Mouse (Mus musculus): ENCODE data around the gene Fgfr2. TPM values are rescaled to one million over a fixed set of nuclear protein-coding genes. Genes with fewer than 3 reads are reported as not detected.

The Fgfr2 gene
- polyA plus RNA-seq, 1 experiment from 2014 or later = 93.4 TPM

DNA sequence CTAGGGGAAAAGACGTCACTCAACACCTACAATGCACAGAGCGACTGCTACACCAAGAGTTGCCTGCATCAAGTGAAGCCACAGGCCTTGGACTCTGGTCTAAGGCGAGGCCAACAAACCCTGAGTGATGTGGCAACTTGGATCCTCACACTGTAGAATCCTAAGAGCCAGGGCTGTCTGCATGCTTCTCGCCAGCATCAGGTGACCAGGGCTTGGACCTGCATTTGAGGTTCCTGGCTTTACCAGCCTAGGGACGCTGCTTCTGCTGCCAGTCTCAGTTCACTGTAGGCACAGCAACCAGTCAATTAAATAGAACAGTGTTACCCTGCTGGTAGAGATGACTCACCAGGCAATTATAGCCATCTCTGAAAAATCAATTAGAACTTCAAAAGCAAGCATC is 1011.4 kb downstream of the Fgfr2 start:
- no peaks in the 10 kb centered on the region for H3K27me3 ChIP-seq (ENCODE audit: control insufficient read depth, insufficient read depth, low read length)
- H3K9me3 ChIP-seq (replicated peaks; ENCODE audit: control insufficient read depth, low read length) = no peaks in the 10 kb centered on the region
- WGBS = 71% methylated on average over 5 of the region's 5 CpGs
- no peak overlapping the region for H3K4me2 ChIP-seq (ENCODE audit: low read depth, low read length)
- H3K27ac ChIP-seq (ENCODE audit: low read length) = no peak overlapping the region
- no peak overlapping the region for H3K4me3 ChIP-seq (replicated peaks; ENCODE audit: low read length)
- H3K9ac ChIP-seq (ENCODE audit: low read length) = no peak overlapping the region
- H3K4me1 ChIP-seq (ENCODE audit: control insufficient read depth, insufficient read depth, low read length) = no peaks in the 10 kb centered on the region
- no peak for ATAC-seq (ENCODE audit: insufficient read depth, low FRiP score)
- no peaks in the 10 kb centered on the region for H3K36me3 ChIP-seq (ENCODE audit: control insufficient read depth, insufficient read depth, low read length)

- ATAC-seq (ENCODE audit: insufficient read depth, low FRiP score) = no peak
- no peaks in the 10 kb centered on the region for H3K27me3 ChIP-seq (ENCODE audit: control insufficient read depth, insufficient read depth, low read length)
- 80% methylated on average over 3 of the region's 3 CpGs for WGBS
Measured at GRCm38 (mm10) chr7:132110308-132110707, 1012.8 kb downstream of the Fgfr2 start.

GRCm38 (mm10) chr7:132106891-132107290 is 1016.3 kb downstream of the Fgfr2 start:
- no peak overlapping the region for H3K27ac ChIP-seq (ENCODE audit: low read length)
- no peak for ATAC-seq (ENCODE audit: insufficient read depth, low FRiP score)
- no peak overlapping the region for H3K4me3 ChIP-seq (replicated peaks; ENCODE audit: low read length)
- H3K9ac ChIP-seq (ENCODE audit: low read length) = no peak overlapping the region
- H3K4me1 ChIP-seq (ENCODE audit: control insufficient read depth, insufficient read depth, low read length) = no peaks in the 10 kb centered on the region
- no peaks in the 10 kb centered on the region for H3K9me3 ChIP-seq (replicated peaks; ENCODE audit: control insufficient read depth, low read length)
- no peaks in the 10 kb centered on the region for H3K36me3 ChIP-seq (ENCODE audit: control insufficient read depth, insufficient read depth, low read length)
- H3K27me3 ChIP-seq (ENCODE audit: control insufficient read depth, insufficient read depth, low read length) = no peaks in the 10 kb centered on the region
- no peak overlapping the region for H3K4me2 ChIP-seq (ENCODE audit: low read depth, low read length)
- 83% methylated on average over 4 of the region's 4 CpGs for WGBS

More at GRCm38 (mm10) chr7:132110308-132110707, 1012.8 kb downstream of the Fgfr2 start:
- no peak overlapping the region for H3K4me2 ChIP-seq (ENCODE audit: low read depth, low read length)
- no peak overlapping the region for H3K27ac ChIP-seq (ENCODE audit: low read length)
- H3K4me1 ChIP-seq (ENCODE audit: control insufficient read depth, insufficient read depth, low read length) = no peaks in the 10 kb centered on the region
- H3K9me3 ChIP-seq (replicated peaks; ENCODE audit: control insufficient read depth, low read length) = no peaks in the 10 kb centered on the region
- no peaks in the 10 kb centered on the region for H3K36me3 ChIP-seq (ENCODE audit: control insufficient read depth, insufficient read depth, low read length)
- H3K9ac ChIP-seq (ENCODE audit: low read length) = no peak overlapping the region
- no peak overlapping the region for H3K4me3 ChIP-seq (replicated peaks; ENCODE audit: low read length)

- Histone ChIP-seq H3K27me3 (ENCODE audit: control insufficient read depth, insufficient read depth, low read length) (no peaks in the 10 kb centered on the region), H3K4me2 (ENCODE audit: low read depth, low read length) (no peak overlapping the region), H3K4me3 (replicated peaks; ENCODE audit: low read length) (no peak overlapping the region), H3K36me3 (ENCODE audit: control insufficient read depth, insufficient read depth, low read length) (no peaks in the 10 kb centered on the region), H3K27ac (ENCODE audit: low read length) (no peak overlapping the region), H3K9me3 (replicated peaks; ENCODE audit: control insufficient read depth, low read length) (no peaks in the 10 kb centered on the region), H3K9ac (ENCODE audit: low read length) (no peak overlapping the region), H3K4me1 (ENCODE audit: control insufficient read depth, insufficient read depth, low read length) (no peaks in the 10 kb centered on the region)
- ATAC-seq (ENCODE audit: insufficient read depth, low FRiP score) = no peak
- WGBS = 77% methylated on average over 4 of the region's 4 CpGs
Measured at GRCm38 (mm10) chr7:132105326-132105725, 1017.8 kb downstream of the Fgfr2 start.

DNA sequence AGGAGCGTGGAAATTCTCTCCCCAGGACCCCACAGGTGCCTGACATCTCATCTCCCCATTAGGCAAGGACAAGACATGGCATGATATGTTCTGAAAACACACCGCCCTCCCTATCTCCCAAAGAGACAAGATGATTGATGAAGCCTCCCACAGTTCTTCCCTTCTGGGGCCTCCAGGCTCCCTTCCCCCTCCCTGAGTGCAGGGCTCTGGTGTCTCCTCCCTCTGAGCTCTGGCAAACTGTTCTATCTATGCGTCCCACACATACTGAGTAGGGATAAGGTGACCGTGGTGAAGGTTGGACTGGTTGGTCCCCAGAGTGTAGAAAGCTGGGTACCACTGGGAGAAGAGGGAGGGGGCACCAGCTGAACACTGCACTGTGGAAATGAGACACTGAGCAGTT is 1024.7 kb downstream of the Fgfr2 start:
- Histone ChIP-seq H3K4me2 (ENCODE audit: low read depth, low read length) (no peak overlapping the region), H3K9me3 (replicated peaks; ENCODE audit: control insufficient read depth, low read length) (no peaks in the 10 kb centered on the region), H3K36me3 (ENCODE audit: control insufficient read depth, insufficient read depth, low read length) (no peaks in the 10 kb centered on the region), H3K4me1 (ENCODE audit: control insufficient read depth, insufficient read depth, low read length) (peaks cover 4% of the 10 kb centered on the region; the same call in 1 of the 2 replicates), H3K9ac (ENCODE audit: low read length) (no peak overlapping the region), H3K27me3 (ENCODE audit: control insufficient read depth, insufficient read depth, low read length) (no peaks in the 10 kb centered on the region), H3K27ac (ENCODE audit: low read length) (no peak overlapping the region), H3K4me3 (replicated peaks; ENCODE audit: low read length) (no peak overlapping the region)
- WGBS = 31% methylated on average over 4 of the region's 4 CpGs
- ATAC-seq (ENCODE audit: insufficient read depth, low FRiP score) = peak; percentile 40; the same call in 1 of the 2 replicates

DNA sequence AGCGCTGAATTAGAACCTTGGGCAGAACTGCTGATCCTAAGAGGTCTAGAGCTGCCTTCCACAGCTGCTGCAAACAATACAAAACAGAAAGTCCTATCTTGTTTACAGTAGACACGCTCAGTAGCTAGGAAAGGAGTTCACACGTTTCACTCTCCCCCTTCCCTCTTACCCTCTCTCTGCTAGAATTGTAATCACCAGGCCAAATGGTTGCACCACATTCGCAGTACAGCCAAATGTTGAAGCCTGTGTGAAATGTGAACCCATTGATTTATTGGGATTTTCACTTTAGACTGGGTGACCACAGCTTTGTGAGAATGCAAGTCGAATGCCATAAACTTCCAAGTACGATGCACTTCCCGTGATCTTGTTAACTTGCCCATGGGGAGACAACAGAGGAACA is 1028.5 kb downstream of the Fgfr2 start:
- Histone ChIP-seq H3K9ac (ENCODE audit: low read length) (no peak overlapping the region), H3K27me3 (ENCODE audit: control insufficient read depth, insufficient read depth, low read length) (no peaks in the 10 kb centered on the region), H3K4me3 (replicated peaks; ENCODE audit: low read length) (no peak overlapping the region), H3K4me2 (ENCODE audit: low read depth, low read length) (no peak overlapping the region), H3K27ac (ENCODE audit: low read length) (no peak overlapping the region), H3K4me1 (ENCODE audit: control insufficient read depth, insufficient read depth, low read length) (peaks cover 4% of the 10 kb centered on the region; the same call in 1 of the 2 replicates), H3K9me3 (replicated peaks; ENCODE audit: control insufficient read depth, low read length) (no peaks in the 10 kb centered on the region), H3K36me3 (ENCODE audit: control insufficient read depth, insufficient read depth, low read length) (no peaks in the 10 kb centered on the region)
- no peak for ATAC-seq (ENCODE audit: insufficient read depth, low FRiP score)
- WGBS = 51% methylated on average over 7 of the region's 7 CpGs

GRCm38 (mm10) chr7:132091551-132091950 is 1031.6 kb downstream of the Fgfr2 start:
- Histone ChIP-seq H3K27ac (ENCODE audit: low read length) (no peak overlapping the region), H3K4me3 (replicated peaks; ENCODE audit: low read length) (no peak overlapping the region), H3K4me2 (ENCODE audit: low read depth, low read length) (no peak overlapping the region), H3K9me3 (replicated peaks; ENCODE audit: control insufficient read depth, low read length) (no peaks in the 10 kb centered on the region), H3K36me3 (ENCODE audit: control insufficient read depth, insufficient read depth, low read length) (no peaks in the 10 kb centered on the region), H3K27me3 (ENCODE audit: control insufficient read depth, insufficient read depth, low read length) (no peaks in the 10 kb centered on the region), H3K4me1 (ENCODE audit: control insufficient read depth, insufficient read depth, low read length) (no peaks in the 10 kb centered on the region), H3K9ac (ENCODE audit: low read length) (no peak overlapping the region)
- 87% methylated on average over 7 of the region's 7 CpGs for WGBS
- no peak for ATAC-seq (ENCODE audit: insufficient read depth, low FRiP score)

DNA sequence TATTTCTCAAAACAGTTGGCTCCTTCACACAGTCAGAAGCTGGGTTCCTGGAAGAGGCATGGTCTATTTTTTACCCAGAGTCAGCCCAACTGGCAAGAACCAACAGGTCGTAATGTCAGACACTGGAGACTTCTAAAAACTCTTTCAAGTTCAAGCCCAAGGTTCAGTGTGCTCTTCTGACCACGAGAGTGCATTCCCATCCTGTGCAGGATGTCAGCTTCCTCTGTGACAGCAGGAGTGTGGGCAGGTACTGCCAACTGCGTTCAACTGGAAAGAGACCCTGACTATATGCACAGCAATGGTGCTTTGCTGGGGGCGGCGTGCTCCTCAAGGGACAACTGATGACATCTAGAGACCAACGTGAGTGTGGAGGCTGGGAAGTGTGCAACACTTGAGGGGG is 1034.5 kb downstream of the Fgfr2 start:
- no peaks in the 10 kb centered on the region for H3K27me3 ChIP-seq (ENCODE audit: control insufficient read depth, insufficient read depth, low read length)
- H3K27ac ChIP-seq (ENCODE audit: low read length) = no peak overlapping the region
- H3K4me2 ChIP-seq (ENCODE audit: low read depth, low read length) = no peak overlapping the region
- no peak overlapping the region for H3K9ac ChIP-seq (ENCODE audit: low read length)
- WGBS = 66% methylated on average over 6 of the region's 6 CpGs
- no peak for ATAC-seq (ENCODE audit: insufficient read depth, low FRiP score)
- no peaks in the 10 kb centered on the region for H3K4me1 ChIP-seq (ENCODE audit: control insufficient read depth, insufficient read depth, low read length)
- no peaks in the 10 kb centered on the region for H3K9me3 ChIP-seq (replicated peaks; ENCODE audit: control insufficient read depth, low read length)
- H3K36me3 ChIP-seq (ENCODE audit: control insufficient read depth, insufficient read depth, low read length) = no peaks in the 10 kb centered on the region
- no peak overlapping the region for H3K4me3 ChIP-seq (replicated peaks; ENCODE audit: low read length)

DNA sequence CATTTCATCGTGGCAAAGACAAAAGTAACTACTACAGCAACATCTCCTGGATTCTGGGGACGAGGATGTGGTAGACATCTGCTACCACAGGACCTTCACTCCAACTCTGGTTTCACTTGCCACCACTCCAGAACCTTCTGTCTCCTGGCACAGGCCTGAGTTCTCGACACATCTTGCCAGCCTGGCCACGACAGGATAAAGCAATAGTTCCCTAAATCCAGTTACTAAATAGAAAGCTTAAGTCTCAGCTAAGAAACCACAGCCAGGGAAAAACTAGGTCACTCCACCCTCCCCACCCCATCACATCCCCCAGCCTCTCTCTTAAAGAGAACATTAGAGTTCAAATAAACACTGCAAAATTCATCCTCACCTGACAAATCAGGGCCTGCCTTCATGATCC is 1035.0 kb downstream of the Fgfr2 start:
- WGBS = 71% methylated on average over 4 of the region's 4 CpGs
- H3K36me3 ChIP-seq (ENCODE audit: control insufficient read depth, insufficient read depth, low read length) = no peaks in the 10 kb centered on the region
- H3K27ac ChIP-seq (ENCODE audit: low read length) = no peak overlapping the region
- H3K4me1 ChIP-seq (ENCODE audit: control insufficient read depth, insufficient read depth, low read length) = no peaks in the 10 kb centered on the region
- no peak overlapping the region for H3K9ac ChIP-seq (ENCODE audit: low read length)
- H3K27me3 ChIP-seq (ENCODE audit: control insufficient read depth, insufficient read depth, low read length) = no peaks in the 10 kb centered on the region
- no peak overlapping the region for H3K4me3 ChIP-seq (replicated peaks; ENCODE audit: low read length)
- H3K4me2 ChIP-seq (ENCODE audit: low read depth, low read length) = no peak overlapping the region
- no peaks in the 10 kb centered on the region for H3K9me3 ChIP-seq (replicated peaks; ENCODE audit: control insufficient read depth, low read length)
- ATAC-seq (ENCODE audit: insufficient read depth, low FRiP score) = no peak

DNA sequence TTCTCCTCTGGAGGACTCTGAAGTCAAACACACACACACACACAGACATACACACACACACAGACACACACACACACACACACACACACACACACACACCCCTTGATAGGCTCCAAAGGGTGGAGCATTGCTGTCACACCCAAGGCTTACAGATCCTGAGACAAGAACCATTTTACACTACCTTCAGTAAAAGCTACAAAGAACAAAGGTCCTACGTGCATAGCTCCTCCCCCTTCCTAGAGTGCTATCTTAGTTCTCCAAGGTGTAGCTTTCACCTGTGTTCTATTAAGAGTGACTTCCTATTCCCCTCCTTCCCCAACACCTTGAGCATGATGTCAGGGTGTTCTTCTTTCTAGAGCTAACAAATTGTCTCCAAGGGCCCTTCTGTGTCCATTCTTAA is 1047.3 kb downstream of the Fgfr2 start:
- ATAC-seq (ENCODE audit: insufficient read depth, low FRiP score) = no peak
- WGBS = 50% methylated on average over 1 of the region's 1 CpGs
- H3K27me3 ChIP-seq (ENCODE audit: control insufficient read depth, insufficient read depth, low read length) = no peaks in the 10 kb centered on the region

More for the DNA sequence above, 1047.3 kb downstream of the Fgfr2 start:
- H3K27ac ChIP-seq (ENCODE audit: low read length) = no peak overlapping the region
- H3K4me2 ChIP-seq (ENCODE audit: low read depth, low read length) = no peak overlapping the region
- H3K9me3 ChIP-seq (replicated peaks; ENCODE audit: control insufficient read depth, low read length) = no peaks in the 10 kb centered on the region
- H3K4me3 ChIP-seq (replicated peaks; ENCODE audit: low read length) = no peak overlapping the region
- H3K36me3 ChIP-seq (ENCODE audit: control insufficient read depth, insufficient read depth, low read length) = no peaks in the 10 kb centered on the region
- no peak overlapping the region for H3K9ac ChIP-seq (ENCODE audit: low read length)
- no peaks in the 10 kb centered on the region for H3K4me1 ChIP-seq (ENCODE audit: control insufficient read depth, insufficient read depth, low read length)

Measured in stomach, embryonic 16.5 days (tissue).